In the genomic region with DNA sequence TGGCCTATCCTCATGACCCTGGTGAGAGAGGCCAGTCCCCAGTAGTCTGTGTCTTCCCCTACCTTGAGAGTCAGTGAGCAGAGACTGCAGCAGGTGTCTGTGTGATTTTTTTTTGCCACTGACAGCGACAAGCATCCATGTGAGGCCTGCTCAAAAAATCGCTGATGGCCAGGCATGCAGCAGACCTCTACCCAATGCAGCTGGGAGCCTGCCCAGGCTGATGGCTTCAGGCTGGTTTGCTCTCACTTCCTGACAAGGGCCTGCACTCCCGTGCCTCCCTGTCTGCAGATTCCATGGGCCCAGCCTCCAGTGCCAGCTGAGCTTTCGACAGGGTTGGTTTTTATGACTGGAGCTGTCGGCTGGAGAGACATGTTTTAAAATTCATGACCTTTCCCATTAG, we compare ENCODE assay signal across 16 mouse cellular contexts.
A peak's percentile ranks its signal among the peaks of the same experiment; 100 is the strongest.
DNase-seq lines count a peak whose midpoint lies in the region; ATAC-seq and TF ChIP-seq lines count a peak whose summit lies in the region.
"Had no signal": no experiment of that assay in that cellular context is flagged by ENCODE, and none has a peak within 500 bp of the region (broad histone marks: within the 10 kb centered on the region; RNA-seq: fewer than 3 reads in every experiment).

No protein-coding gene starts in this region.

- no peaks in the 10 kb centered on the region for H3K36me3 ChIP-seq in forebrain, embryonic 10.5 days (replicated peaks)
- H3K36me3 ChIP-seq in forebrain, embryonic 11.5 days (ENCODE audit: control insufficient read depth, insufficient read depth, low read length) = no peaks in the 10 kb centered on the region
- no peaks in the 10 kb centered on the region for H3K36me3 ChIP-seq in kidney, adult 2 months (ENCODE audit: control insufficient read depth, insufficient read depth, low read length)
- H3K36me3 ChIP-seq in midbrain, embryonic 12.5 days = no peaks in the 10 kb centered on the region
- H3K36me3 ChIP-seq in midbrain, embryonic 15.5 days (replicated peaks) = no peaks in the 10 kb centered on the region
- H3K36me3 ChIP-seq in limb, embryonic 11.5 days (ENCODE audit: control insufficient read depth, insufficient read depth, low read length) = no peaks in the 10 kb centered on the region
- no peaks in the 10 kb centered on the region for H3K36me3 ChIP-seq in forebrain, embryonic 16.5 days (ENCODE audit: control insufficient read depth, insufficient read depth)
- H3K36me3 ChIP-seq: embryonic facial prominence, embryonic 15.5 days; G1E; liver, embryonic 12.5 days had no signal

- H3K9me3 ChIP-seq in forebrain, embryonic 10.5 days = peaks cover 15% of the 10 kb centered on the region
- H3K9me3 ChIP-seq in forebrain, embryonic 11.5 days (ENCODE audit: control insufficient read depth, low read length) = peaks cover 5% of the 10 kb centered on the region; the same call in 1 of the 2 replicates
- H3K9me3 ChIP-seq in midbrain, embryonic 12.5 days = peaks cover 3% of the 10 kb centered on the region; the same call in 1 of the 2 replicates
- H3K9me3 ChIP-seq in midbrain, embryonic 15.5 days = no peaks in the 10 kb centered on the region
- no peaks in the 10 kb centered on the region for H3K9me3 ChIP-seq in limb, embryonic 11.5 days (ENCODE audit: control insufficient read depth, low read length)
- H3K9me3 ChIP-seq in forebrain, embryonic 16.5 days (ENCODE audit: control insufficient read depth, low read length) = no peaks in the 10 kb centered on the region
- H3K9me3 ChIP-seq: embryonic facial prominence, embryonic 15.5 days; G1E; liver, embryonic 12.5 days had no signal

- no peak for DNase-seq in forebrain, embryonic 10.5 days (ENCODE audit: extremely low spot score, low spot score)
- no peak for DNase-seq in forebrain, embryonic 11.5 days (ENCODE audit: low spot score)
- DNase-seq in kidney, adult 2 months = peak; percentile 9
- DNase-seq in kidney, postnatal 14 days = no peak
- DNase-seq in limb, embryonic 11.5 days (ENCODE audit: low spot score) = peak; percentile 37
- DNase-seq: B cell, adult 2 months; right cerebral cortex, adult 18-20 months; thymus, adult 2 months had no signal

- H3K27ac ChIP-seq in forebrain, embryonic 10.5 days = peak overlapping the region; percentile 78
- no peak overlapping the region for H3K27ac ChIP-seq in forebrain, embryonic 11.5 days (ENCODE audit: low read depth, low read length)
- H3K27ac ChIP-seq in kidney, adult 2 months (ENCODE audit: insufficient read depth, low read depth, low read length) = no peak overlapping the region
- H3K27ac ChIP-seq in midbrain, embryonic 12.5 days (replicated peaks) = no peak overlapping the region
- no peak overlapping the region for H3K27ac ChIP-seq in midbrain, embryonic 15.5 days
- no peak overlapping the region for H3K27ac ChIP-seq in limb, embryonic 11.5 days (replicated peaks; ENCODE audit: low read depth, low read length)
- no peak overlapping the region for H3K27ac ChIP-seq in forebrain, embryonic 16.5 days (ENCODE audit: low read length)
- H3K27ac ChIP-seq: embryonic facial prominence, embryonic 15.5 days; kidney, postnatal 0 days; liver, embryonic 12.5 days had no signal

- H3K4me2 ChIP-seq in forebrain, embryonic 11.5 days (ENCODE audit: low read depth, low read length, severe bottlenecking) = no peak overlapping the region
- no peak overlapping the region for H3K4me2 ChIP-seq in midbrain, embryonic 12.5 days (replicated peaks)
- H3K4me2 ChIP-seq in midbrain, embryonic 15.5 days = no peak overlapping the region
- H3K4me2 ChIP-seq in limb, embryonic 11.5 days (ENCODE audit: low read depth, severe bottlenecking) = no peak overlapping the region
- H3K4me2 ChIP-seq in forebrain, embryonic 16.5 days (ENCODE audit: low read length) = no peak overlapping the region
- H3K4me2 ChIP-seq: embryonic facial prominence, embryonic 15.5 days had no signal

- ATAC-seq in forebrain, embryonic 11.5 days (replicated peaks; ENCODE audit: low FRiP score) = no peak
- ATAC-seq in midbrain, embryonic 12.5 days (ENCODE audit: low FRiP score, low read depth) = no peak
- ATAC-seq in midbrain, embryonic 15.5 days (replicated peaks) = no peak
- ATAC-seq in limb, embryonic 11.5 days (ENCODE audit: insufficient number of reproducible peaks, low FRiP score, low TSS enrichment, low read depth) = no peak
- ATAC-seq in forebrain, embryonic 16.5 days = no peak
- ATAC-seq: activated CD4-positive, CD25-positive, alpha-beta regulatory T cell, adult 4 months had no signal

- H3K4me1 ChIP-seq in forebrain, embryonic 10.5 days = peaks cover 46% of the 10 kb centered on the region
- H3K4me1 ChIP-seq in forebrain, embryonic 11.5 days (replicated peaks; ENCODE audit: control insufficient read depth, insufficient read depth, low read length) = peaks cover 14% of the 10 kb centered on the region; the same call in 1 of the 2 replicates
- no peaks in the 10 kb centered on the region for H3K4me1 ChIP-seq in kidney, adult 2 months (ENCODE audit: control insufficient read depth, insufficient read depth, low read length)
- H3K4me1 ChIP-seq in midbrain, embryonic 12.5 days = peaks cover 21% of the 10 kb centered on the region
- peaks cover 10% of the 10 kb centered on the region for H3K4me1 ChIP-seq in midbrain, embryonic 15.5 days
- H3K4me1 ChIP-seq in limb, embryonic 11.5 days (ENCODE audit: control insufficient read depth, insufficient read depth, low read length) = peaks cover 5% of the 10 kb centered on the region; the same call in 1 of the 2 replicates
- no peaks in the 10 kb centered on the region for H3K4me1 ChIP-seq in forebrain, embryonic 16.5 days (replicated peaks; ENCODE audit: control insufficient read depth, insufficient read depth, low read length)

- no peak overlapping the region for H3K4me3 ChIP-seq in forebrain, embryonic 10.5 days
- H3K4me3 ChIP-seq in forebrain, embryonic 11.5 days (ENCODE audit: low read depth, low read length) = no peak overlapping the region
- no peak overlapping the region for H3K4me3 ChIP-seq in kidney, adult 2 months (ENCODE audit: insufficient read depth, low read depth, low read length)
- H3K4me3 ChIP-seq in midbrain, embryonic 12.5 days = no peak overlapping the region
- H3K4me3 ChIP-seq in midbrain, embryonic 15.5 days = no peak overlapping the region
- no peak overlapping the region for H3K4me3 ChIP-seq in limb, embryonic 11.5 days (ENCODE audit: low read depth, low read length)
- H3K4me3 ChIP-seq in forebrain, embryonic 16.5 days (replicated peaks; ENCODE audit: low read length) = no peak overlapping the region
- H3K4me3 ChIP-seq: embryonic facial prominence, embryonic 15.5 days; liver, embryonic 12.5 days had no signal

- H3K27me3 ChIP-seq in forebrain, embryonic 10.5 days (ENCODE audit: poor library complexity, severe bottlenecking) = peaks cover 45% of the 10 kb centered on the region
- H3K27me3 ChIP-seq in forebrain, embryonic 11.5 days (ENCODE audit: control insufficient read depth, insufficient read depth, low read length) = no peaks in the 10 kb centered on the region
- no peaks in the 10 kb centered on the region for H3K27me3 ChIP-seq in kidney, adult 2 months (replicated peaks; ENCODE audit: control insufficient read depth, insufficient read depth, low read length)
- peaks cover 14% of the 10 kb centered on the region for H3K27me3 ChIP-seq in midbrain, embryonic 12.5 days
- no peaks in the 10 kb centered on the region for H3K27me3 ChIP-seq in midbrain, embryonic 15.5 days (replicated peaks)
- H3K27me3 ChIP-seq in limb, embryonic 11.5 days (ENCODE audit: control insufficient read depth, insufficient read depth, low read length) = no peaks in the 10 kb centered on the region
- H3K27me3 ChIP-seq in forebrain, embryonic 16.5 days (replicated peaks; ENCODE audit: control insufficient read depth, insufficient read depth, low read length) = no peaks in the 10 kb centered on the region
- H3K27me3 ChIP-seq: embryonic facial prominence, embryonic 15.5 days; liver, embryonic 12.5 days had no signal

- WGBS in forebrain, embryonic 10.5 days = 46% methylated on average over 5 of the region's 5 CpGs
- WGBS in forebrain, embryonic 11.5 days = 50% methylated on average over 5 of the region's 5 CpGs
- 48% methylated on average over 5 of the region's 5 CpGs for WGBS in kidney, adult 2 months
- 42% methylated on average over 5 of the region's 5 CpGs for WGBS in midbrain, embryonic 12.5 days
- WGBS in midbrain, embryonic 15.5 days = 30% methylated on average over 5 of the region's 5 CpGs
- 22% methylated on average over 5 of the region's 5 CpGs for WGBS in limb, embryonic 11.5 days
- WGBS in forebrain, embryonic 16.5 days = 38% methylated on average over 5 of the region's 5 CpGs

- no peak for TF ChIP-seq POLR2A in kidney, adult 2 months (IDR thresholded peaks at IDR 0.05; ENCODE audit: low read depth, low read length)

- H3K9ac ChIP-seq in forebrain, embryonic 11.5 days (ENCODE audit: low read length) = no peak overlapping the region
- H3K9ac ChIP-seq in midbrain, embryonic 12.5 days (replicated peaks) = 0 out of 2 replicates have a peak overlapping the region, but pooled peaks have one; percentile 7
- H3K9ac ChIP-seq in midbrain, embryonic 15.5 days = no peak overlapping the region
- H3K9ac ChIP-seq in limb, embryonic 11.5 days (ENCODE audit: low read length) = no peak overlapping the region
- H3K9ac ChIP-seq in forebrain, embryonic 16.5 days (replicated peaks; ENCODE audit: low read depth, low read length) = no peak overlapping the region
- H3K9ac ChIP-seq: embryonic facial prominence, embryonic 15.5 days; liver, embryonic 12.5 days had no signal

- no peak for TF ChIP-seq CTCF in kidney, adult 2 months (conservative IDR thresholded peaks at IDR 0.05; ENCODE audit: insufficient read depth, insufficient read length, low read depth, low read length)

Comparison
In these comparisons a context has a peak if more than half of its experiments do, and no peak if none do; other contexts are left out.
1. DNase-seq: peak in kidney, adult 2 months (single experiment) and limb, embryonic 11.5 days (single experiment); none in forebrain, embryonic 10.5 days (single experiment), forebrain, embryonic 11.5 days (single experiment) and kidney, postnatal 14 days (single experiment).